Mouse (Mus musculus) T-cell, adult 2 months (primary cell): ENCODE results near the gene Sfswap.
A peak's percentile ranks its signal among the peaks of the same experiment; 100 is the strongest.
"Not testable (repeated sequence)": the region's sequence is repeated elsewhere in the genome, so short reads cannot be mapped to it uniquely, and the experiment has no call there.

Source experiments
- DNase-seq: peaks from one replicate; pipeline ENCODE4 v3.0.0; 2022; ENCODE audit warnings: low spot score

Sfswap gene

GRCm38 (mm10) chr5:129586016-129586415, 85.0 kb downstream of the Sfswap start:
- peak; percentile 84 for DNase-seq

GRCm38 (mm10) chr5:129586471-129586870, 85.5 kb downstream of the Sfswap start:
- DNase-seq, result no peak

GRCm38 (mm10) chr5:129590915-129591314, 89.9 kb downstream of the Sfswap start:
- DNase-seq, result no peak

DNA sequence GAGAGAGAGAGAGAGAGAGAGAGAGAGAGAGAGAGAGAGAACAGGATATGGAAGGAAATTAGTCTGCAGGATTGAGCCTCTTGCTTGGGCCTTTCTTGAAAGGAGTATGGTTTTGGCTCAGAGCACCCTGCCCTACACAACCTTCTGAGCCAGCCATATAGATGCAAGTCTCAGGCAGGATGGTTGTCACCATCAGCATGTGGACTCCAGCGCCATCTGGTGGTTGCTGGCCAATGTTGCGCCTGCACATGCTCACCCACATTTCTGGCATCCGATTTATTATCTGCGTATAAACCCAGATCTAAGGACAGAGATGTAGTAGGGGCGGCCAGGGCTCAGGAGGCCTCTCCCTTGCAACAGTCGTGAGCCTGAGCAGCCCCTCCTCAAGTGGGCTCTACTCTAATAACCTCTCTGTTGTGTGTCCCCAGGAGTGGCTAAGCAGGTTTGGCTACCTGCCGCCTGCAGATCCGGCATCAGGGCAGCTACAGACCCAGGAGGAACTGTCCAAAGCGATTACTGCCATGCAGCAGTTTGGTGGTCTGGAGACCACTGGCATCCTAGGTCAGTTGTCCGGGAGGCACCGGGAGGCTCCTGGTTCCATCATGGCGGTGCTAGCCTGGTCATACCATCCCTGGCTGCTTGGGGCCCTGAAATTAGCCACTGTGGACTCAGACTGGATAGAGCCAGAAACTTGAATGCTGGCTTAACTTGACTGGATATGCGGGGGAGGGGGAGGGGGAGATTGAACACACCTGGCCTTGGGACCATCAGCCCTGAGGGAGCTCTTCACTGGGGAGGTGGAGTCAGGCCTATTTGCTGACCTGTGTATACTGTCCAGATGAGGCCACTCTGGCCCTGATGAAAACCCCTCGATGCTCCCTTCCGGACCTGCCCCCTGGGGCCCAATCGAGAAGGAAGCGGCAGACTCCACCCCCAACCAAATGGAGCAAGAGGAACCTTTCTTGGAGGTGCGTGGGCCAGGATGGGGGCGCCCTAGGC, 93.4 kb downstream of the Sfswap start:
- DNase-seq, result peak; percentile 73

- no peak for DNase-seq
Measured at GRCm38 (mm10) chr5:129602071-129602487, 101.1 kb downstream of the Sfswap start.

DNA sequence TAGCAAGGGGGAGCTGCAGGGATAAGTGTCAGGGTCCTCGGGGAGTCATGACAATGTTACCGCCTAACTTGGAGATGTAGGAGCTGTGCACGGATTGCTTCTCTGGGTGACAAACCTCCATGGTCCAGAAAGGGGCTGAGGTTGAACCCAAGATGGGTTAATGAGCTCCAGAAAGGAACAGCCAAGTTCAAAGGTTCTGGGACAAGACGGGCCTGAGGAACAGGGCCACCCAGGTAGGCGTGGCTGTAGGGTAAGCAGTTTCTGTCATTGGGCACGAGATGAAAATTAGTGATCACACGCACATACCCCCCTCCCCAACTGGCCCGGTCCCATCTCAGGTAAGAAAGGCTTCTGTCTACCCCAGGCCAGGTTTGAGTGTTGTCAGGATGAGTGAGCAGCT, 106.5 kb downstream of the Sfswap start:
- no peak for DNase-seq

DNA sequence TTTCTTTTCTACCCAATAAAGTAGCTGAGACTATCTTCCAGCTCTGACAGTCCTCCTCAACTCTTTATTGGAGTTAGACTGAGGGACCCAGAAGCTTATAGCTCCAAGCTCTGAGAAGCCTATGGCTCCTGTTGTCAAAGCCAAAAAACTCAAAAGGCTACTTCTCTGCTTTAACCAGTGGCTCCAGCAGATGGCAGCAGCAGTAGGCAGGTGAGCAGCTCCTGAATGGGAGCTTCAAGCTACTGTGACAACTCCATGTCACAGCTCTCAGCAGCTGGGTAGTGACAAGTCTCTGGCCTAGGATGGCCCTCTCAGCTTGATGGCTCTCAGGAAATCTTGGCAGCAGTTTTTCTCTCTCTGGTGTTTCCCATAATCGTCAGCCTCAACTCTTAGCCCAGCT, 110.0 kb downstream of the Sfswap start:
- DNase-seq, result peak; percentile 36

DNA sequence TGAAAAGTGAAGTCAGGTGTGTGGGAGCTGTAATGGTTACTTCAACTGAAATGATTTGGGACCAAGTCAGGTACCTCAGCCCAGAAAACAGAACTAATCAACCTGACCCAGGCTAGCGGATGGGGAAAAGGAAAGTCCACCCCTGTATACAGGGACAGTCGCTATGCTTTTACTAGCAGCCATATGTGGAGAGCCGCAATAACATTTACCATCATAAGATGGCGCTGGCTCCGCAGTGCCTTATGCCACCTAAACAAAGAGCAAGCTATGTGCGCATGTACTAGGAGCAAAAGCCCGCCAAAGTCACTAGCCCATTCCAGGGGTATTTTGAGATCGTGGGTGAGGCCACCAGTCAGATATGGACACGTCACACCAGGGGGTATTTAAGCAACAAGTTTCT, 119.6 kb downstream of the Sfswap start:
- not testable (repeated sequence) for DNase-seq
